Mouse (Mus musculus): ENCODE measurements around the gene Cdyl2.

The Cdyl2 gene

DNA sequence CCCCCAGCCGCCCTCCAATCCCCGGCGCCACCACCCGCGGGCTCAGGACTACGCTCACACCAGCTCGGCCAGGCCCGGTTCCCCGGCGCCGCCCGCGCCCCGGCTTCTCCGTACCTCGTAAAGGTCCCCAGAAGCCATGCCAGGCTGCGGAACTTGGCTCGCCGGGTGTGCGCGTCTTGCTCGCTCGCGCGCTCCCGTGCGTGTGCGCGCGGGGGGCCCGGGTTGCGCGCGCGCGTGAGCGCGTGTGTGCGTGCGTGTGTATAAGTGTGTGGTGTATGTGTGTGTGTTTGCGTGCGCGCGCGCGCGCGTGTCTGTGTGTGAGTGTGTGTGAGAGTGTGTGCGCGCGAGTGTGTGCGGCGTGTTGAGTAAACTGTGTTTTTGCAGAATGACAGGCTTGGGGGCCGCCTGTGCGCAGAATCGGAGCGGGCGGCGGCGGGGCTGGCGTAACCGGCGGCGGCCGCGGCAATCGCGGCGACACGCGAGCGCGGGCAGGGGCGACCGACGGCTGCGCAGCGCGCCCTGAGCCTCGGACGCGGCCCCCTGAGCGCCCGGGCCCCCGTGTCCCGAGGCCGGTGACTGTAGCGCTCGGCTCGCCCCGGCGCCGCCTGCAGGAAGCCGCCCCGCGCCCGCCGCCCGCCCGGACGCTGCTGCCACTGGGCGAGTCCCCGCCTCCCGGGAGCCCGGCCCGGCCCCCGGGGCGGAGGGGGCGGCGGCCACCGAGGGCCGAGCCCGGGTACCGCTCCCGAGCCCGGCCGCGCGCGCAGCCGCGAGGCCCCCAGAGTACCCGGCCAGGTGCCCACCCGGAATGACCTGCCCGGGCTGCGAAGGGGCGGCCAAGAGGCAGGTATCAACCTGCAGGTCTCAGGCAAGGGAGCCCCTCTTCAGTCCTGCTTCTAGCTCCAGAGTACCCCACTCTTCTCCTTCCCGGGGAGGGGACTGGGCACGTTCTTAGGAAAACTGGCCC lies at the start of gene Cdyl2:
Gene Cdyl2 (minus strand): TSS at position 308 of the 964 bp plus-strand sequence.
- peak; percentile 83 for DNase-seq

DNA sequence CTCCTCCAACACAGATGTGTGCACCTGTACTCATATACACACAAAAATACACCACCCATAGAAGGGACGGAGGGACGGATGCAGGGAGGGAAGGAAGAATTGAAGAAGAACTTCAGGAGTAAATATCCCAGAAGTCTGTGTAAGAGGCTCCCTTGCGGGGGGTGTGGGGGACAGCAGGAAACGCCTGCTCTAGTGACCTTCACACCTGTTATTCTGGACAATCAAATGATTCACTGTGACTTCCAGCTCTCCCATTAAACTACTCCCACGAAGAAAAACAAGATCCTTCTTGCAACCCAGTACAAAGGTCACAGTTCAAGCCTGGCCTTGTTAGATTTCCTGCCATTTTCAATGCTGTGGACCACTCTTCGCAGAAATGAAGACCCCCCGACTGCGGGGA lies 47.8 kb upstream of the Cdyl2 start:
- no peak for DNase-seq

DNA sequence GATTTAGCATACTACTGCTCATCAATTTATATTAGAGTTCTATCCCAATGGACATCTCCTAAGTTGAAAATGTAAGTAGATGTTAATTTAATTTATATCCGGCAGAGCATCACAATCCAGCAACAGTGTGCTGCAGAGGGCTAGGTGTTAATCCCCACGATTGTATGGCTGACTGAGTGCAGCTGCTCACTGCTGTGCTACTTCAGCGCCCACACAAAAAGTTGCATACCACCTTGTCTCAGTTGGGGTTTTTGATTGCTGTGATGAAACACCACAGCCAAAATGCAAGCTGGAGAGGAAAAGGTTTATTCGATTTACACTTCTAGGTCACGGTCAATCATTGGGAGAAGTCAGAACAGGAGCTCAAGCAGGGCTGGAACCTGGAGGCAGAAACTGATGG lies 41.4 kb upstream of the Cdyl2 start:
- DNase-seq = no peak

DNA sequence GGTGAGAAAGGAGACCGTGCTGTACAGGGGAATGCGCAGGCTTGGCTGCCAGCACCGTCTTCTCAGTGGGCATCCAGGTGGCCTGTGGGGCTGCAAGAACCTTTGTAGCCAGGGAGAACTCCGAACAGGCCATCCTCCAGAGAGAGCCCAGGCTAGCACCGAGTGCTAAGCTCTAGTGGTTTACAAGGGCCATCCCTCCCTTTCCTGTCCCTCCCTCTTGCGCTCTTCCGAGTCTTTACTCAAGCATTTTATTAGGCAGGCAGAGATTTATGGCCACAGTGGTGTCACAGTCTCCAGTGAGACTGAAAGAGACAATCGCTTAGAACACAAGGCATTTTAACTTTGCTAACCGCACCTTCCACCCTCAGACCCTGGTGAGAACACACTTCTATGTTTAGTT lies 39.9 kb upstream of the Cdyl2 start:
- DNase-seq = peak; percentile 6

DNA sequence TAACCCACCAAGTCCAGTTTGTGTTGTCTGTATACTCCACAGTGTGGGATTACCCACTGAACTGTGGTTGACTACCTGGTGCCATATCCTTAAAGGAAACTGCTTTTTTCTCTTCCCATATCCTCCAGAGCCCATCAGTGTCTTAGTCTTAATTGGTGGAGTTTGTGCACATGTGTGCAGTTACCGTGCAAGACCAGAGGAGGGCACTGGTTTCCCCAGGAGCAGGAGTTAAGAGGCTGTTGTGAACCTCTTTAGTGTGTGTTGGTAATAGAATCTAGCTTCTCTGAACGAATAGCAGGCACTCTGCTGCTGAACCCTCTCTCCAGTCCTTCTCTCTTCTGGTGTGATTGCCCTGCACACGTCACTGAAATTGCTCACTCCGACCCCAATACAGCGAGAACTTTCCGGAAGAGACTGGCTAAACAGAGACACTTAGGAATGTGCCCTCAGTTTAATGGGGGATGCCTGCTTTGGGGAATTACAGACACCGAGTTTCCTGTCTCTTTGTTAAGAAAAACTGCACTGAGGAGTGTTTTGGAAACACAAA lies 39.1 kb upstream of the Cdyl2 start:
- peak; percentile 41 for DNase-seq

DNA sequence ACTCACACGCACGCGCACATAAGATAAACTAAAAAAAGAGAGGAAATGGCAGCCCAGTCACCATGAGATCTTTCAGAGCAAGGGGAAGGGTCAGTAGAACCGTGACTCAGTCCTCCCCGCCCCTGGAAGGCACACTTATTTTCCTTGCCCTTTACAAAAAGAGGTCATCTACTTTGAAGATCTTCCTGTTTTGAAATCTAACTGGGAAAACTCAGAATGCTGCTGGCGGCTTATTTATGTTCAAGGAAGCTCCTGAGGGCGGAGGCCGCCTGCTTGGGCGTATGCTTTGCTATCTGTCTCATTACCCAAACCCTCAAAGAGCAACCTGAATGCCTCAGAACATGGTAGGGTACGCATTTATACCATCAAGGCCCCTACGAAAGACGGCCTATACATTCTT lies 38.0 kb upstream of the Cdyl2 start:
- DNase-seq = peak; percentile 6

DNA sequence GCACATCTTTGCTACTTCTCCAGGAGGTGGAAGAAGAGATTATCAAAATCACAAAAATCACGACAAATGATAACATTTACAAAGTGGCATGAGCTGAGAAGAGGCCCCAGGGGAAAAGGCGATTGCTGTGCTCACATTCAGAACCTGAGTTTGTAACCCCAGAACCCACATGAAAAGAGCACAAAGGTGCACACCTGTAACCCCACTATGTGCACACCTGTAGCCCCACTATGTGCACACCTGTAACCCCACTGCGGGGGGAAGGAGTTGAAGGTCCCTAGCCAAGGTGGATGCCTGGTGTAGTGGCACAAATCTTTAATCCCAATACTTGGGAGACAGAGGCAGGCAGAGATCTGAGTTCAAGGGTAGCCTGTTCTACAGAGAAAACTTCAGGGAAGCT lies 23.4 kb upstream of the Cdyl2 start:
- DNase-seq = no peak

DNA sequence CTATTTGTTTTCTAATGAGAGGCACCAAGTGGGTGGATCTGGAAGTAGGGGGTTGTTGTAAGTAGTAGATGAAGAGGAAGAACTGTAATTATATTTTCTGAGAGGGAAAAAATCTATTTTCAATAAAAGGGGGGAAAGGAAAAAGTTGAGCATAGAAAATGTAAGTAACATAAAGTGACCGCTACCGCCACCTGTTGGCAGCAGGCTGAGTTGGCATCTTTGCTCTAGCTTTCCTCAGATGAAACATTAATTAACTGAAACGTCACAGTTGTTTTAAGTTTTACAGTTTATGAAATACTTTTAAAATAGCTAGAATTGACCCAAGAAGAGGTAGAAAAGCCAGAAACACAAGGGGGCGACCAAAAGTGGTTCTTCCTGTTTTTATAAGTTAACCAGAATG lies 22.8 kb upstream of the Cdyl2 start:
- DNase-seq = peak; percentile 64

DNA sequence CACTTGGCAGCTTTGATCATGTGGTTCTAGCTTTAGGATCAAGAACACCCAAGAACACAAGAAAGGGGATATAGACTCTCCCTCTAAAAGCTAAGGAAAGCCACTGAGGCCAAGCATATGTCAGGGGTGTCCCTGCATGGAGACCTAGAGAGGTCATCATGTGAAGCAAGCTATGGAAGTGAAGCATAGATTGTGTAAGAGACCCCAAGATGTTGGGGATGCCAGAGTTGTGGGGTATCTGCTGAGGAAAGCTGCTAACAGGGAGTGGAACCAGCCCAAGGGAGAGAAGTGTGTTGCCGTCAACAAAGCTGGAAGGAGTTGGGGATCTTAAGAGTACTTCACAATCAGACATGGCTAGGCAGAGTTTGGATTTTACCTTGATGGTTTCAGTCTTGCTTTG lies 7.9 kb upstream of the Cdyl2 start:
- DNase-seq = no peak

DNA sequence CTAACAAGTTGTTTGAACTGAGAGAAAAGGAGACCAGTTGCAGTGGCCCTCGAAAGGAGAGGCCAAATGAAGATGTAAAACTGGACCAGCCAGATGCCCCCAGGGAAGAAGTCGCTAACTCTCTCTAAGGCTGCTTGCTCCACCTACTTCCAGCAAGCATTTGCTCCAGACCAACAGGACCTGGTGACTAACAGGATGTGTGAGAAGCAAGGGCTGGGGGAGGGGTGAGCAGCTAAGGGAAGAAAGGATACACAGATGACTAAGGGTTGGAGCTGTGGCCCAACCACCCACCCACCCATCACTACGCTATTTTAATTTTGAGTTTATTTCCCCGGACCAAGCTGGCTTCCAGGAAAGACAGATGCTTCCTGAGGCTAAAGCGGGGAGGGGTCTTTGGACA lies 2.5 kb upstream of the Cdyl2 start:
- no peak for DNase-seq

DNA sequence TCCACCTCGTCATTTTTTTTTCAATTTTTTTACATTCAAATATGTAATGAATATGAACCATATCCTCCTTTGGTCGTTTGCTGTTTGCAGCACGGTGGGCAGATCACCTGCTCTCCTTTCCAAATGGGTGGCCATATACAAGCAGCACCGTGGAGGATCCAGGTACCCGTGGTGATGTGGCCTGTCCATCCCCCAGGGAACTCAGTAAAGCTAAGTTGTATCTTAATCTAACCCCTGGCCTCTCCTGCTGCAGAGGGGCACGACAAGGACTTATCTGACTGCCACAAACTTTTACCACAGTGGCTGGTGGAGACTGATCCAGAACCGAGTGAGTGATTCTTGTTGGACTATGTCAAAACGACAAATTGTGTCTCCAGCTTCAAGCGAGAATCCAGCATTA lies 1.4 kb upstream of the Cdyl2 start:
- no peak for DNase-seq

DNA sequence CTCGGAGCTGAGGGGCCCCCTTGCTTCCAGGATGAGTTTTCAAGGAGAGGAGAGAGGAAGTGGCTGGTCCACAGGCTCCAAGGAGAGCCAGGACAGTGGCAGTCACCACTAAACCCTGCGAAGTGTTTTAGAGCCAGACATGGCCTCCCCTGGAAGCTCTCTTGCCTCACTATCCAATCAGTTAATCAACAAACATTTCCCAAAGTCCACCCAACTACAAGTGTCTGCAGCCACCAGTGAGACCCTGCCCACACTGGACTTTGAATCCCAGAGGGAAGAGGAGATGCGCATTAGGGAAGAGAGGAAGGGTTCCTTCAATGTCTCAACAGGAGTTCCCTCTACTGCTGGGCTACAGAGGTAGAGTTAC lies 840 bp upstream of the Cdyl2 start:
- no peak for DNase-seq

DNA sequence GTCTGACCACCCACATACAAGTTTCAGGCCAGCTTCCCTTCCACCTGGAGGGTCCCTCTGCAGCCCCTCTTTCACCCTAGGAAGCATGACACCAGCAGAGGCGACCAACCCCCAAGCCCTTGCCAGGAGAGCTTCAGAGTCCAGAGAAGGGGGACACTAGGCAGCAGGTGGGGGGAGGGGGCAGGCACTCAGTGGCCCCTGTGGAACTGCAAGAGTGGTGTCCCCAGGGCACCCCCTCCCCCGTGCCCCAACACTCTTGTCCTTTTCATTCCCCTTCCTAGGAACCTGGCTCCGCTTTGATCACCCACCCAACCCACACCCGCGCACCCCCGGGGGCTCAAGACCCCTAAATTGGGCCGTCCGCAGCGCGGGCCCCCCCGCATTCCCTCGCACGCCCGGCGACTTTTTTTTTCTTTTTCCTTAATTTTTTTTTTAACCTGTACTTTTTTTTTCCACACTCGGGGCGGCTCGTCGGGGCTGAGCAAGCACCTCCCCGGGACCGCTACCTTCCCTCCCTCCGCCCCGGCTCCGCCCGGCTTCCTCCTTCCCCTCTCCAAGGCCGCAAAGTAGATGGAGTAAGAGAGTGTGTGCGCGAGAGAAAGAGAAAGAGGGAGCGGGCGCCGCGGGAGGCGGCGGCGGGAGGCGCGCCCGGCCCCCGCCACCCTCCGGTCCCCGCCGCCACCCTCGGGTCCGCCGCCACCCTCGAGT lies 661 bp downstream of the Cdyl2 start:
- peak; percentile 9 for DNase-seq

DNA sequence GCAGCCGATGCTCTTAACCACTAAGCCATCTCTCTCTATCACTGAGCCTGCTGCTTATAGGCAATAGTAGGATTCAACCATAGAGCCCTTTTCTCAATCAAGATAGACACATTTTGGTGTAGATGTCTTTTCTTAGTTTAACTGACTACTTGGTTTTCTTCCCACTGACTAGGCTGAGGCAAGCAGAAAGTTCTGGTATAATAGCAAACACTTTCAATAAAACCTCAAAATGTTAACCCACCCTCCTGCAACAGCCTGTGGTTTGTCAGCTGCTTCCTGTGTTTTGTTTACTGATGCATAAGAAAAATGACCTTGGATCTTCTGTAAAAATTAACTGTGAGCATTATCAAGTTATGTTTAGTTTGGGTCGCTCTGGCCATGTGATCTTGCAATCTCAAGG lies 11.3 kb downstream of the Cdyl2 start:
- no peak for DNase-seq

DNA sequence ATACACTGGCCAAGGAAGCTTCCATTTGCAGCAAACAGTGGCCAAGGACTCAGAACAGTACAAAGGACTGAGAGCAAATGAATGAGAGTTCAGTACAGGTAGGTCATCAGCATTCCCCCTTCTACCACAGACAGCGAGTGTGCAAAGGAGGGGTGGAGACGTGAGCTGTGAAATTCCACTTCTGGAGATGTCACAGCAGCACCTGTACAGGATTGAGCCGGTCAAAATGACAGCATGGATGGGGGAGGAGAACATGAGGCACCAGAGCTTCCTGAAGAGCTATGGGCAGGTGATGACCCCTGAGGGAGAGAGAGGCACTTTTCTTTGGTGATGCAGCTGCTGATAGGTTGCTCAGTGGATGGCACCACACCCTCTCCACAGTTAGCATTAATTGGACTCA lies 25.3 kb downstream of the Cdyl2 start:
- DNase-seq = no peak

DNA sequence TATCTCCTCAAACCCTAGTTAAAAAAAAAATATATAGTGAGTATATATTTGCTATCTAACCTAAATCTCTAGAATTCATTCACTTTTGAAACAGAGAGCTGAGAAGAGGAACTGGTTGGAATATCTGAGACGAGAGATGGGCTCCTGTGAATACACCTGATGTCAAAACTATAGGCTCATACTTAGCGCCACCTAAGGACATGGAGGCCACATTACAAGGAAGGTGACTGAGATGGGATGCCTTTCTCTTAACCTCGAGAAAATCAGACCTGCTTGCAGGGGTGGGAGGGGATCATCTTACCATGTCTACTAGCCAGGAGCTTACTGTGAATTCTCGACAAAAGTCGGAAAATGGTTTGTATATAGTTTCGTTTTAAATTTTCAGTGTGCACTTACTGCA lies 30.3 kb downstream of the Cdyl2 start:
- no peak for DNase-seq

DNA sequence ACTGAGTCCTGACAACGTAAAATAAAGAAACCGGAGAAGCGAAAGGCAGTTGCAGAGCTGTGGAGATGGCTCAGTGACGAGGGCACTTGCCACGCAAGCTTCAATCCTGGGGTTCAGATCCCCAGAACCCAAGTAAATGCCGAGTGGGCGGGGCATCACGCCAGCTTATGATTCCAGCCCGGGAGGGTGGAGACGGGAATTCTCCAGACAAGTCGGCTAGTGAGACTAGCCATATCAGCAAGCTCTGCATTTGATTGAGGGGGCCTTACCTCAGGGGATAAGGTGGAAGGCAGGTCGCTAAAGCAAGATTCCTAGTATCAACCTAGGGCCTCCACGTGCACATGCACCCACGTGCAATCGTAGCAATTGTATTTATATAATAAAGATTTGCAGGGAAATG lies 39.9 kb downstream of the Cdyl2 start:
- DNase-seq = no peak

DNA sequence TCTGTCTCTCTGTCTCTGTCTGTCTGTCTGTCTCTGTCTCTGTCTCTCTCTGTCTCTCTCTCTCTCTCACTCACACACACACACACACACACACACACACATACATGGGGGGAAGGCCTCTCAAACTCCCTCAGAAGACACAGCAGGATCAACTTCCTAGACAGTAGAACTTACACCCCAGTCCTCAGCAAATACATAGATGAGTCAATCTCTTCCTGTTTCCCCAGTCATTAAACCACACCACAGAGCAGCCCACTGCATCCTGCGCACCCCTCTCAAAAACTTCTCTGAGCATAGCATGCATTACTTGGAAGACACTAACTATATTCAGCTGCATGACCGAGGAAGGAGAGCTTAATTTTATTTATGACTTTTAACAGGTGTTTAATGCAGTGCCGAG lies 43.0 kb downstream of the Cdyl2 start:
- DNase-seq = no peak

DNA sequence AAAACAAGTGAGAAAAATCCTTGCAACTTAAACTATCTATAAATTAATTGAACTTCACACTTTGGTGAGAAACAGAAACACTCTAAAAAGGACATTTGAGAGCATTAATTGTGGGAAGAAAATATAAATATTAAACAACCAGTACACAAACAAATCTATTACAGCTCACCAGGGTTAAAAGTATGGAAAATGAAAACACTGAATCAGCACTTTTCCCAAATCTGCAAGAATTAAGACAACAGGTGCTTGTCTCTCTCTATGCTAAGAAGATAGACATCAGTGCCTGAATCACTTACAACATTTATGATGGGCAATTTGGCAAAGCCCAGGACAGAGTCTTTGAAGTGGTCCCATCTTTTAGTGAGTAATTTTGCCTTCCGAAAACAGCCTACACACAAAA lies 56.6 kb downstream of the Cdyl2 start:
- DNase-seq = no peak

DNA sequence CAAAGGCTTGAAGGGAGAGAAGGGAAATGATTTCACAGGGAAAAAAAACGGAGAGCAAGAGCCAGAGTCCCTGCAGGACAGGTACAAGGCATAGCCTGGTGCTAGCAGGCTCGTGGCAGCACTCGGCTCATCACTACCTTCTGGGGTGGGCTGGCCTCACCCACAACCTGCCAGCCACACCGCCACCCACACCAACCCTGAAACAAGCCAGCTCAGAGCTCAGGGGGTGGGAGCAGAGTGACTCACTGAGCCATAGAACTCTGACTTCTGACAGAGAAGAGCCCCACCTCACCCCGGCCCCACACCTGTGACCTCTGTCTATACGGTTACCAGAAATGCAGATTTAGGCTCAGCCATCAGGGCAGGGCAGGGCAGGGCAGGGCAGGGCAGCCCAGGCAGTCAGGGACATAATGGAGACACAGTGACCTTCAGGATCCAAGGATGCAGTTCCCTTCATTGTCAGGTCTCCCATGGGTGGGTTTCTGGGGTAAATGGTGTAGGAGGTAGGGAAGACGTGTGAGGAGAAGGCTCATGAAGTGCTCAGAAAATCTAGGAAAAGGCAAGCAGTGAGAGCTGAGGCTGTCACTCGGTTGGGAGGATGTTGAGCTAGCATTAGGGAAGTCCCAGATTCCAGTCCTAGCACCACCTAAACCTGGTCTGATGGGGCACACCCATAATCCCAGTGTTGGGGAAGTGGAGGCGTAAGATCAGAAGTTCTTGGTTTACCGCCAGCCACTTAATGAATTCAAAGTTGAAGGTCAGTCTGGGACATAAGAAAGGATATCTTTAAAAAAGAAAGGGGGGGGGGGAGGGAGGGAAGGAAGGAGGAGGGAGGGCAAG lies 58.6 kb downstream of the Cdyl2 start:
- DNase-seq = no peak

DNA sequence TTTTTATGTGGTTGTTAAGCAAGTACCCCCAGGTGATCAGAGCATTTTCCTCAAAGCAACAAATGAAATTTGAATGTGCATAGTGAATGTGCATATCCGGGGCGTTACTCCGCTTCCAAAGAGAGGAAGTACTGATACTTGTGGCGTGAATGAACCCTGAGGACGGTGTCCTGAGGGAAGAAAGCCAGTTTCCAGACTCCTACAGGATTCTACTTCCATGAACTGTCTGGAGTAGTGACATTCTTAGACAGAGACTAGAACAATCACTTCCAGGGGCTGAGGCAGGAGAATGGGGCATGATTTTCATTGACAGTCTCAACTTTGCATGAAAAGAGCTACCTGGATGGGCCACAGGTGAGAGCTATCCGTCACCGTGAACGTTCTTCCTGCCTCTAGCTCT lies 59.3 kb downstream of the Cdyl2 start:
- DNase-seq = no peak

DNA sequence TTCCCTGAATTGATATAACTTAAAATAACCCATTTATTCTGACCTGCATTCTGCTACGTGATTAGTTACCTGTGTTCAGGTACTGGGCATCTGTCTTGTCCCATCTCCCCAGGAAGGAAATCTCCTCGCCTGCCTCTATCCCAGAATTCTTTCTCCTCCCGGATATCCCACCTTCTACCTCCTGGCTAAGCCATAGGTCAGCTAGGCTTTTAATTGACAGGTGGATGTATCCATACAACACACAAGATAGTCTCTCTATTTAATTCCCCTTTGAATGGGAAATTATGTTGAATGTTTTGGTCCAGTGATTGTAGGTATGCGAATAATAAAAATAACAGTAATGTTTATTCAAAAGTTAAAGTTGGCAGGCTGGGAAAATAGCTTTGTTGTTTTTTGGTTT lies 59.7 kb downstream of the Cdyl2 start:
- DNase-seq = no peak

DNA sequence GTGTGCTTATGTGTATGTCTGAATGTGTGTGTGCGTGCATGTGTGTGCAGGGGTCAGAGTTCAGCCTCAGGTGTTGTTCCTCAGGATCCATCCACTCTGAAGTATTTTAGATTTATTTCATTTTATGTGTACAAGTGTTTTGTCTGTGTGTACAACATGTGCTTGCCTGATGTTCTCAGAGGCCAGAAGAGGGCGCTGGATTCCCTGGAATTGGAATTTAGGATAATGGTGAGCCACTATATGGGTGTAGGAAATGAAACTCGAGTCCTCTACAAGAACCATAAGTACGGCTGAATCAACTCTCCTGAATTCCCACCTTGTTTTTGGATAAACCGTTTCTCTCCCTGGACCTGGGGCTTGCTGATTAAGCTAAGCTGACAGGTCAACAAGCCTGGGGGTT lies 61.2 kb downstream of the Cdyl2 start:
- peak; percentile 9 for DNase-seq

Data from kidney, adult 18-20 months (tissue).